Mouse (Mus musculus) brain, embryonic 14.5 days (tissue): ENCODE measurements around the gene Pik3ap1.

Experiments used
- CTCF ChIP-seq: fragments of 200-500 bp; IDR thresholded peaks from 2 replicates; pipeline ENCODE4 v1.5.1; 2012; ENCODE audit warnings: inconsistent platforms, mild to moderate bottlenecking, moderate library complexity, borderline replicate concordance; ENCODE audit not compliant: insufficient read depth, insufficient read length; ENCODE audit errors: extremely low read depth
- POLR2A ChIP-seq: fragments of 200-500 bp; IDR thresholded peaks from 2 replicates; pipeline ENCODE4 v1.6.1; 2012; ENCODE audit warnings: mild to moderate bottlenecking, inconsistent platforms, borderline replicate concordance; ENCODE audit not compliant: poor library complexity, insufficient read depth, insufficient read length, severe bottlenecking; ENCODE audit errors: extremely low read depth

DNA sequence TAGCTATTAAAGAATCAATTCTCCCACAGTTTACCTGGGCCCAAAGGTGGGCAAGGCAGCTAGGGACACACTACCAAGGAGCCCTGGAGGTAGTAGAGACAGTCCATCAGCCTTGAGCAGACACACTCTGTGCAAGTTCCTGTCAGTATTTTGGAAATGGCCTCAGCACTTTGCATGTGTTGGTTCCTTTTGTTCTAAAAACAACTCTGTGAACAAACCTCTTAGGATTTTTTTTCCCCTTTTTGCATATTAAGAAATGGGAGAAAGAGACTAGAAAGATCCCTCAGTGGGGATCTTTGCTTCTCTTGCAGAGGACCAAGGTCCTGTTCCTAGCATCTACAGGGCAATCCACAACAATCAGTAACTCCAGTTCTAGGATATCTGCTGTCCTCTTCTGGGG, 61.1 kb downstream of the Pik3ap1 start:
- TF ChIP-seq CTCF (no peak), POLR2A (no peak)
